In genomic region chr17:93362926-93363325, GRCm38 (mm10) we compare ENCODE assay signal across 10 mouse cellular contexts.
"Had no signal": no experiment of that assay in that cellular context is flagged by ENCODE, and none has a peak within 500 bp of the region (broad histone marks: within the 10 kb centered on the region; RNA-seq: fewer than 3 reads in every experiment).

No protein-coding gene starts in this region.

- DNase-seq: kidney, adult 8-10 months; kidney, postnatal 36 days; lung, adult 18-20 months; right cerebral cortex, postnatal 14 days; thymus, postnatal 36 days had no signal

- H3K27me3 ChIP-seq: limb, embryonic 13.5 days; midbrain, embryonic 12.5 days; stomach, embryonic 15.5 days had no signal

- H3K9me3 ChIP-seq: limb, embryonic 13.5 days; midbrain, embryonic 12.5 days; stomach, embryonic 15.5 days had no signal

- H3K36me3 ChIP-seq: limb, embryonic 13.5 days; midbrain, embryonic 12.5 days; stomach, embryonic 15.5 days had no signal

- H3K27ac ChIP-seq: layer of hippocampus, adult 2 months; limb, embryonic 13.5 days; liver, embryonic 14.5 days; midbrain, embryonic 12.5 days; stomach, embryonic 15.5 days had no signal

- H3K4me1 ChIP-seq: limb, embryonic 13.5 days; midbrain, embryonic 12.5 days; stomach, embryonic 15.5 days had no signal

- H3K4me3 ChIP-seq: layer of hippocampus, adult 2 months; limb, embryonic 13.5 days; midbrain, embryonic 12.5 days; stomach, embryonic 15.5 days had no signal

- H3K4me2 ChIP-seq: limb, embryonic 13.5 days; midbrain, embryonic 12.5 days; stomach, embryonic 15.5 days had no signal

- H3K9ac ChIP-seq: limb, embryonic 13.5 days; liver, embryonic 14.5 days; midbrain, embryonic 12.5 days; stomach, embryonic 15.5 days had no signal
